Mouse (Mus musculus): ENCODE results near the gene Sell. TPM values are rescaled to one million over a fixed set of nuclear protein-coding genes. Genes with fewer than 3 reads are reported as not detected.
"Not testable (repeated sequence)": the region's sequence is repeated elsewhere in the genome, so short reads cannot be mapped to it uniquely, and the experiment has no call there.

The Sell gene
- polyA plus RNA-seq (2014; fragmentation: Nextera tagmentation; extraction: Ambion mirVana): 0.26 and 0.61 TPM in 2 replicates

GRCm38 (mm10) chr1:164061925-164062324, at the start of gene Sell:
Gene Sell, plus strand, starts transcription at chr1:164061982.
- no peak for TF ChIP-seq CTCF (IDR thresholded peaks at IDR 0.05; ENCODE audit: low read depth)
- Histone ChIP-seq H3K4me1 (ENCODE audit: insufficient read depth) (no peaks in the 10 kb centered on the region), H3K27me3 (ENCODE audit: insufficient read depth, low read length) (no peaks in the 10 kb centered on the region), H3K4me2 (no peak within 1 kb of the TSS), H3K9me3 (ENCODE audit: low read depth, low read length) (no peaks in the 10 kb centered on the region), H3K9ac (no peak within 1 kb of the TSS), H3K36me3 (ENCODE audit: insufficient read depth) (no peaks in the 10 kb centered on the region), H3K4me3 (ENCODE audit: low read depth, low read length) (no peak within 1 kb of the TSS), H3K27ac (ENCODE audit: low read depth) (no peak within 1 kb of the TSS)
- 78% methylated on average over 4 of the region's 4 CpGs for WGBS
- DNase-seq (no peak), ATAC-seq (ENCODE audit: insufficient read depth) (no peak)

GRCm38 (mm10) chr1:164014616-164015015, 47.2 kb upstream of the Sell start:
- DNase-seq: no peak
- no peak overlapping the region for H3K27ac ChIP-seq (ENCODE audit: low read depth)
- no peak overlapping the region for H3K9ac ChIP-seq
- no peaks in the 10 kb centered on the region for H3K4me1 ChIP-seq (ENCODE audit: insufficient read depth)
- ATAC-seq (ENCODE audit: insufficient read depth): no peak
- H3K4me3 ChIP-seq (ENCODE audit: low read depth, low read length): no peak overlapping the region
- no peaks in the 10 kb centered on the region for H3K27me3 ChIP-seq (ENCODE audit: insufficient read depth, low read length)
- 61% methylated on average over 1 of the region's 1 CpGs for whole genome bisulfite sequencing
- H3K36me3 ChIP-seq (ENCODE audit: insufficient read depth): no peaks in the 10 kb centered on the region
- no peak for TF ChIP-seq CTCF (IDR thresholded peaks at IDR 0.05; ENCODE audit: low read depth)
- H3K9me3 ChIP-seq (ENCODE audit: low read depth, low read length): no peaks in the 10 kb centered on the region
- H3K4me2 ChIP-seq: no peak overlapping the region

- H3K4me3 ChIP-seq (ENCODE audit: low read depth, low read length): no peak overlapping the region
- H3K9me3 ChIP-seq (ENCODE audit: low read depth, low read length): no peaks in the 10 kb centered on the region
- H3K4me1 ChIP-seq (ENCODE audit: insufficient read depth): no peaks in the 10 kb centered on the region
- no peak overlapping the region for H3K4me2 ChIP-seq
- no peaks in the 10 kb centered on the region for H3K36me3 ChIP-seq (ENCODE audit: insufficient read depth)
- H3K27me3 ChIP-seq (ENCODE audit: insufficient read depth, low read length): no peaks in the 10 kb centered on the region
- WGBS: 78% methylated on average over 16 of the region's 16 CpGs
- ATAC-seq (ENCODE audit: insufficient read depth): no peak
- no peak for DNase-seq
- H3K27ac ChIP-seq (ENCODE audit: low read depth): no peak overlapping the region
- TF ChIP-seq CTCF (IDR thresholded peaks at IDR 0.05; ENCODE audit: low read depth): no peak
- no peak overlapping the region for H3K9ac ChIP-seq
These were observed 43.4 kb upstream of the Sell start for GRCm38 (mm10) chr1:164018221-164018896.

- Histone ChIP-seq H3K4me2 (no peak overlapping the region), H3K4me3 (ENCODE audit: low read depth, low read length) (no peak overlapping the region), H3K4me1 (ENCODE audit: insufficient read depth) (no peaks in the 10 kb centered on the region), H3K9me3 (ENCODE audit: low read depth, low read length) (no peaks in the 10 kb centered on the region), H3K27ac (ENCODE audit: low read depth) (no peak overlapping the region), H3K27me3 (ENCODE audit: insufficient read depth, low read length) (no peaks in the 10 kb centered on the region), H3K9ac (no peak overlapping the region), H3K36me3 (ENCODE audit: insufficient read depth) (no peaks in the 10 kb centered on the region)
- TF ChIP-seq CTCF (IDR thresholded peaks at IDR 0.05; ENCODE audit: low read depth): no peak
- DNase-seq: no peak
- no peak for ATAC-seq (ENCODE audit: insufficient read depth)
- WGBS: 53% methylated on average over 6 of the region's 6 CpGs
These were observed 42.0 kb upstream of the Sell start for GRCm38 (mm10) chr1:164019789-164020188.

- not testable (repeated sequence) for H3K27ac ChIP-seq (ENCODE audit: low read depth); H3K36me3 ChIP-seq (ENCODE audit: insufficient read depth); H3K4me1 ChIP-seq (ENCODE audit: insufficient read depth); H3K9ac ChIP-seq; H3K4me2 ChIP-seq; H3K27me3 ChIP-seq (ENCODE audit: insufficient read depth, low read length); H3K4me3 ChIP-seq (ENCODE audit: low read depth, low read length); ATAC-seq (ENCODE audit: insufficient read depth); H3K9me3 ChIP-seq (ENCODE audit: low read depth, low read length); DNase-seq
- WGBS: 78% methylated on average over 3 of the region's 3 CpGs
These were observed 41.0 kb upstream of the Sell start for GRCm38 (mm10) chr1:164020746-164021145.

- 78% methylated on average over 5 of the region's 5 CpGs for WGBS
These were observed 39.7 kb upstream of the Sell start for GRCm38 (mm10) chr1:164022106-164022505.

GRCm38 (mm10) chr1:164025685-164026084, 36.1 kb upstream of the Sell start:
- no peak overlapping the region for H3K9ac ChIP-seq
- H3K4me1 ChIP-seq (ENCODE audit: insufficient read depth): no peaks in the 10 kb centered on the region
- H3K27ac ChIP-seq (ENCODE audit: low read depth): no peak overlapping the region
- H3K4me3 ChIP-seq (ENCODE audit: low read depth, low read length): no peak overlapping the region
- H3K4me2 ChIP-seq: no peak overlapping the region
- no peaks in the 10 kb centered on the region for H3K36me3 ChIP-seq (ENCODE audit: insufficient read depth)
- H3K9me3 ChIP-seq (ENCODE audit: low read depth, low read length): no peaks in the 10 kb centered on the region; the same call in 1 of the 2 replicates
- ATAC-seq (ENCODE audit: insufficient read depth): no peak
- WGBS: 80% methylated on average over 4 of the region's 4 CpGs
- no peak for DNase-seq
- TF ChIP-seq CTCF (IDR thresholded peaks at IDR 0.05; ENCODE audit: low read depth): no peak
- no peaks in the 10 kb centered on the region for H3K27me3 ChIP-seq (ENCODE audit: insufficient read depth, low read length)

More at GRCm38 (mm10) chr1:164022106-164022505, 39.7 kb upstream of the Sell start:
- H3K4me1 ChIP-seq (ENCODE audit: insufficient read depth); H3K9ac ChIP-seq; H3K27ac ChIP-seq (ENCODE audit: low read depth); H3K9me3 ChIP-seq (ENCODE audit: low read depth, low read length); H3K4me2 ChIP-seq; H3K36me3 ChIP-seq (ENCODE audit: insufficient read depth); ATAC-seq (ENCODE audit: insufficient read depth); DNase-seq; H3K27me3 ChIP-seq (ENCODE audit: insufficient read depth, low read length); H3K4me3 ChIP-seq (ENCODE audit: low read depth, low read length): not testable (repeated sequence)

All from lung, embryonic 14.5 days (tissue).